8 mouse cellular contexts compared by ENCODE assay signal in the genomic region with DNA sequence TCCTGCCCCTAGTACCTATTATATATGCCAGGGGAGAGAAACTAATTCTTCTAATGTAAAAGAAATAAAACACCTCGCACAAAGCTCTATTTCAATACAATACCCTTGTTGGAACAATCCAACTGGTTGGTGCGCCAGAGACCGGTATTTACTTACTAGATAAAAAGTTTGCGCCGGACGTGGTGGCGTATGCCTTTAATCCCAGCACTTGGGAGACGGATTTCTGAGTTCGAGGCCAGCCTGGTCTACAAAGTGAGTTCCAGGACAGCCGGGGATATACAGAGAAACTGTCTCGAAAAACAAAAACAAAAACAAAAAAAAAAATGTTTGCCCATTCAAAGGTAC. TPM values are rescaled to one million over a fixed set of nuclear protein-coding genes. Genes with fewer than 3 reads are reported as not detected.
A peak's percentile ranks its signal among the peaks of the same experiment; 100 is the strongest.
DNase-seq lines count a peak whose midpoint lies in the region; ATAC-seq and TF ChIP-seq lines count a peak whose summit lies in the region.

No protein-coding gene starts in this region.

- intact Hi-C loops in gastrocnemius, adult 2 months (cut with DNase I) = loop anchor here (5.0 kb wide), 1 partner anchor 98 kb away; the partner anchor contains the start of genes Kat14 and Pet117
- intact Hi-C loops in gastrocnemius, postnatal 36 days (cut with DNase I) = loop anchor here (5.0 kb wide), 1 partner anchor 257 kb away; the partner anchor contains the start of gene Rrbp1
- intact Hi-C loops in left cerebral cortex, postnatal 10 days (cut with DNase I) = loop anchor here (10.0 kb wide), 2 partner anchors 186 to 264 kb away; no protein-coding TSS in a partner anchor
- intact Hi-C loops in left cerebral cortex, postnatal 36 days (cut with DNase I) = no loop called here

- WGBS in forebrain, embryonic 13.5 days = 2% methylated on average over 11 of the region's 11 CpGs
- under 1% methylated on average over 11 of the region's 11 CpGs for WGBS in liver, embryonic 13.5 days (ENCODE audit: insufficient replicate concordance)

- H3K9me3 ChIP-seq in forebrain, embryonic 13.5 days (replicated peaks) = no peaks in the 10 kb centered on the region
- H3K9me3 ChIP-seq in liver, embryonic 13.5 days (replicated peaks) = no peaks in the 10 kb centered on the region

- peak overlapping the region; percentile 74 for H3K4me2 ChIP-seq in forebrain, embryonic 13.5 days
- H3K4me2 ChIP-seq in liver, embryonic 13.5 days = peak overlapping the region; percentile 85

- peak overlapping the region; percentile 98 for H3K9ac ChIP-seq in forebrain, embryonic 13.5 days
- H3K9ac ChIP-seq in liver, embryonic 13.5 days = peak overlapping the region; percentile 98

- H3K4me1 ChIP-seq in forebrain, embryonic 13.5 days = peaks cover 42% of the 10 kb centered on the region
- peaks cover 71% of the 10 kb centered on the region for H3K4me1 ChIP-seq in liver, embryonic 13.5 days (replicated peaks)

- ATAC-seq in forebrain, embryonic 13.5 days = no peak
- ATAC-seq in liver, embryonic 13.5 days (ENCODE audit: low read depth) = no peak

- no peaks in the 10 kb centered on the region for H3K27me3 ChIP-seq in forebrain, embryonic 13.5 days
- H3K27me3 ChIP-seq in liver, embryonic 13.5 days = no peaks in the 10 kb centered on the region

- no peak for TF ChIP-seq CTCF in gastrocnemius, adult 2 months (IDR thresholded peaks at IDR 0.05)

- H3K36me3 ChIP-seq in forebrain, embryonic 13.5 days (ENCODE audit: poor library complexity, severe bottlenecking) = no peaks in the 10 kb centered on the region
- H3K36me3 ChIP-seq in liver, embryonic 13.5 days = peaks cover 32% of the 10 kb centered on the region

- peak overlapping the region; percentile 82 for H3K4me3 ChIP-seq in gastrocnemius, adult 2 months
- peak overlapping the region; percentile 91 for H3K4me3 ChIP-seq in forebrain, embryonic 13.5 days
- peak overlapping the region; percentile 94 for H3K4me3 ChIP-seq in liver, embryonic 13.5 days (replicated peaks)

- DNase-seq in gastrocnemius, adult 2 months = no peak
- DNase-seq in gastrocnemius, postnatal 4 days (ENCODE audit: low spot score in 2 of 2) = no peak
- DNase-seq in A20 (ENCODE audit: low read depth, low spot score) = peak; percentile 51
- no peak for DNase-seq in liver, embryonic 13.5 days
- no peak for DNase-seq in gastrocnemius, postnatal 36 days
- no peak for DNase-seq in left cerebral cortex, postnatal 10 days (ENCODE audit: extremely low spot score in 1 of 2, low spot score in 2 of 2)
- DNase-seq in left cerebral cortex, postnatal 36 days (ENCODE audit: low spot score in 2 of 2) = no peak

- H3K27ac ChIP-seq in gastrocnemius, adult 2 months = peak overlapping the region; percentile 96
- no peak overlapping the region for H3K27ac ChIP-seq in forebrain, embryonic 13.5 days
- H3K27ac ChIP-seq in liver, embryonic 13.5 days = peak overlapping the region; percentile 92; the same call in 1 of the 2 replicates

RNA-seq across cellular contexts. Expression of gene Mgme1, which starts 1.2 kb away (rescaled TPM):
- 10 to 100 TPM; 10.2 to 11.9 TPM for total RNA-seq in gastrocnemius, adult 2 months (2021)
- total RNA-seq in gastrocnemius, postnatal 4 days (2021) = 1 to 10 TPM; 6.3 to 6.6 TPM
- polyA plus RNA-seq in forebrain, embryonic 13.5 days (2015; fragmentation: Nextera tagmentation; extraction: Ambion mirVana) = 14.9 and 16.6 TPM in 2 replicates
- polyA plus RNA-seq in liver, embryonic 13.5 days (2015; fragmentation: Nextera tagmentation; extraction: Ambion mirVana) = 14.0 and 14.3 TPM in 2 replicates
- 1 to 10 TPM; 7.2 to 7.3 TPM for total RNA-seq in gastrocnemius, postnatal 36 days (2021)
- 1 to 10 TPM; 2.9 to 3.8 TPM for total RNA-seq in left cerebral cortex, postnatal 10 days (2021)
- total RNA-seq in left cerebral cortex, postnatal 36 days (2021) = 1 to 10 TPM; 4.8 to 5.3 TPM

RNA-seq across cellular contexts. Expression of gene Snx5, which starts 1.4 kb away (rescaled TPM):
- total RNA-seq in gastrocnemius, adult 2 months (2021) = 10 to 100 TPM; 52.0 to 60.6 TPM
- total RNA-seq in gastrocnemius, postnatal 4 days (2021) = 10 to 100 TPM; 92.2 to 94.5 TPM
- polyA plus RNA-seq in forebrain, embryonic 13.5 days (2015; fragmentation: Nextera tagmentation; extraction: Ambion mirVana) = 74.5 and 78.6 TPM in 2 replicates
- polyA plus RNA-seq in liver, embryonic 13.5 days (2015; fragmentation: Nextera tagmentation; extraction: Ambion mirVana) = 83.9 and 94.8 TPM in 2 replicates
- 10 to 100 TPM; 37.3 to 46.2 TPM for total RNA-seq in gastrocnemius, postnatal 36 days (2021)
- 10 to 100 TPM; 63.2 to 63.9 TPM for total RNA-seq in left cerebral cortex, postnatal 10 days (2021)
- 10 to 100 TPM; 68.7 to 78.9 TPM for total RNA-seq in left cerebral cortex, postnatal 36 days (2021)
